Mouse (Mus musculus) hindbrain, embryonic 10.5 days (tissue): ENCODE measurements around the gene Hoxa13. TPM values are rescaled to one million over a fixed set of nuclear protein-coding genes. Genes with fewer than 3 reads are reported as not detected.
A peak's percentile ranks its signal among the peaks of the same experiment; 100 is the strongest.

Experiments used
- DNase-seq: peaks from one replicate; pipeline ENCODE4 v3.0.0-alpha.2; 2017; ENCODE audit warnings: low spot score
- H3K27ac ChIP-seq: fragments of 300-500 bp; sonication (generic); 2 replicates; pipeline ENCODE4 v1.5.1; 2016; ENCODE audit warnings: mild to moderate bottlenecking, moderate library complexity
- H3K27me3 ChIP-seq: fragments of 300-500 bp; sonication (generic); 2 replicates; pipeline ENCODE4 v1.6.1; 2016; ENCODE audit warnings: mild to moderate bottlenecking; ENCODE audit not compliant: poor library complexity, insufficient read depth, severe bottlenecking
- H3K36me3 ChIP-seq: fragments of 300-500 bp; sonication (generic); 2 replicates; pipeline ENCODE4 v1.6.1; 2016; ENCODE audit warnings: mild to moderate bottlenecking, moderate library complexity
- H3K4me1 ChIP-seq: fragments of 300-500 bp; sonication (generic); replicated peaks from 2 replicates; pipeline ENCODE4 v1.6.1; 2016; ENCODE audit warnings: mild to moderate bottlenecking
- H3K4me3 ChIP-seq: fragments of 300-500 bp; sonication (generic); 2 replicates; pipeline ENCODE4 v1.5.1; 2016; ENCODE audit warnings: mild to moderate bottlenecking, moderate library complexity
- H3K9me3 ChIP-seq: fragments of 300-500 bp; sonication (generic); 2 replicates; pipeline ENCODE4 v1.6.1; 2016; ENCODE audit warnings: mild to moderate bottlenecking, moderate library complexity
- WGBS: fragments of 180-500 bp; shearing (Covaris S2); methylation state at CpG from one replicate; pipeline ENCODE4 v1.1.7; 2016; 5-methylcytosine and 5-hydroxymethylcytosine counted together
- polyA plus RNA-seq: library from polyadenylated mRNA; unstranded; fragments of >200 nt; fragmentation: Nextera tagmentation; extraction: Ambion mirVana; gene quantifications from 2 replicates; pipeline ENCODE4 v1.2.1, GENCODE M21; 2016

The Hoxa13 gene
- not detected in 2 replicates for polyA plus RNA-seq

GRCm38 (mm10) chr6:52260654-52261575, at the start of gene Hoxa13:
Gene Hoxa13 (minus strand): TSS chr6:52260880.
- H3K36me3 ChIP-seq, result no peaks in the 10 kb centered on the region
- peaks cover 15% of the 10 kb centered on the region for H3K4me1 ChIP-seq
- H3K9me3 ChIP-seq, result no peaks in the 10 kb centered on the region
- no peak within 1 kb of the TSS for H3K27ac ChIP-seq
- H3K27me3 ChIP-seq, result peaks cover 100% of the 10 kb centered on the region
- under 1% methylated on average over 37 of the region's 72 CpGs for WGBS
- peak within 1 kb of the TSS; percentile 45 for H3K4me3 ChIP-seq
- DNase-seq, result peak; percentile 70

GRCm38 (mm10) chr6:52310366-52310765, 49.7 kb upstream of the Hoxa13 start:
- Histone ChIP-seq H3K4me3 (peak overlapping the region; percentile 36), H3K4me1 (peaks cover 18% of the 10 kb centered on the region), H3K9me3 (no peaks in the 10 kb centered on the region), H3K36me3 (no peaks in the 10 kb centered on the region), H3K27ac (no peak overlapping the region; the same call in 1 of the 2 replicates), H3K27me3 (peaks cover 100% of the 10 kb centered on the region)
- peak; percentile 49 for DNase-seq
- under 1% methylated on average over 24 of the region's 24 CpGs for WGBS

GRCm38 (mm10) chr6:52309766-52310165, 49.1 kb upstream of the Hoxa13 start:
- peak overlapping the region; percentile 36; the same call in 1 of the 2 replicates for H3K4me3 ChIP-seq
- H3K27ac ChIP-seq, result no peak overlapping the region
- H3K4me1 ChIP-seq, result peaks cover 18% of the 10 kb centered on the region
- DNase-seq, result peak; percentile 25
- peaks cover 100% of the 10 kb centered on the region for H3K27me3 ChIP-seq
- WGBS, result 8% methylated on average over 10 of the region's 10 CpGs
- no peaks in the 10 kb centered on the region for H3K9me3 ChIP-seq
- H3K36me3 ChIP-seq, result no peaks in the 10 kb centered on the region

DNA sequence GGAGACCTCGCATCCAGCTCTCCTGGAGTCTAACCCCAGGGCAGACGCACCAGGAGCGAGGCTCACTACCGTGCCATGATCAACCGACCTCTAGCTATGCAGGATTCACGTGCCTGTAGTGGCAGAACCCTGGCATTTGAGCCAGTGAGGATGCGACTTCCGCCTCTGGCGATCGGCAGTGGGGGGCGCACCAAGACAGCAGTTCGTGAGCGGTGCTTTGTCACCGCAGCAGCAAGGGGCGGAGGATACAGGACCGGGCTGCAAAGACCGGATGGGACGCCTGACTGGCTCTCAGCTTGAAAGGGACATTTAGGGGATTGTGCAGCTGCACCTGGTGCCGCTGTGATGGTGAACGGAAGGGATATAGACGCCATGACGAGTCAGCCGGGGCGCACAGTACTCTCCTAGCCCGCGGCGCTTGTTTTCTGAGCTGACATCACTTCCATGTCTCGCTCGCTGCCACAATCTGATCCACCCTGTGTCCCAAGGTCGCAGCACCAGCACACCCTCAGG, 45.3 kb upstream of the Hoxa13 start:
- under 1% methylated on average over 30 of the region's 30 CpGs for WGBS
- no peaks in the 10 kb centered on the region for H3K9me3 ChIP-seq
- peaks cover 11% of the 10 kb centered on the region for H3K4me1 ChIP-seq
- peaks cover 95% of the 10 kb centered on the region for H3K27me3 ChIP-seq
- H3K27ac ChIP-seq, result peak overlapping the region; percentile 6; the same call in 1 of the 2 replicates
- DNase-seq, result peak; percentile 79
- no peaks in the 10 kb centered on the region for H3K36me3 ChIP-seq
- peak overlapping the region; percentile 48 for H3K4me3 ChIP-seq

- no peak overlapping the region for H3K4me3 ChIP-seq
- no peaks in the 10 kb centered on the region for H3K36me3 ChIP-seq
- no peak overlapping the region for H3K27ac ChIP-seq
- H3K9me3 ChIP-seq, result no peaks in the 10 kb centered on the region
- peaks cover 11% of the 10 kb centered on the region for H3K4me1 ChIP-seq
- no peak for DNase-seq
- H3K27me3 ChIP-seq, result peaks cover 82% of the 10 kb centered on the region
- 63% methylated on average over 3 of the region's 3 CpGs for WGBS
Observed at GRCm38 (mm10) chr6:52303426-52303825, 42.7 kb upstream of the Hoxa13 start.

- Histone ChIP-seq H3K4me1 (peaks cover 3% of the 10 kb centered on the region), H3K36me3 (no peaks in the 10 kb centered on the region), H3K9me3 (no peaks in the 10 kb centered on the region), H3K27ac (no peak overlapping the region), H3K4me3 (no peak overlapping the region), H3K27me3 (peaks cover 81% of the 10 kb centered on the region)
- DNase-seq, result no peak
- WGBS, result 83% methylated on average over 4 of the region's 4 CpGs
Observed at GRCm38 (mm10) chr6:52300806-52301205, 40.1 kb upstream of the Hoxa13 start.

- Histone ChIP-seq H3K9me3 (no peaks in the 10 kb centered on the region), H3K4me1 (no peaks in the 10 kb centered on the region), H3K27ac (no peak overlapping the region), H3K36me3 (no peaks in the 10 kb centered on the region), H3K4me3 (no peak overlapping the region), H3K27me3 (peaks cover 77% of the 10 kb centered on the region)
- WGBS, result 82% methylated on average over 4 of the region's 4 CpGs
- no peak for DNase-seq
Observed at GRCm38 (mm10) chr6:52298511-52298910, 37.8 kb upstream of the Hoxa13 start.

GRCm38 (mm10) chr6:52294616-52295015, 33.9 kb upstream of the Hoxa13 start:
- peaks cover 84% of the 10 kb centered on the region for H3K27me3 ChIP-seq
- no peaks in the 10 kb centered on the region for H3K36me3 ChIP-seq
- no peak overlapping the region for H3K4me3 ChIP-seq
- WGBS, result 81% methylated on average over 6 of the region's 6 CpGs
- H3K9me3 ChIP-seq, result no peaks in the 10 kb centered on the region
- peaks cover 6% of the 10 kb centered on the region for H3K4me1 ChIP-seq
- H3K27ac ChIP-seq, result no peak overlapping the region
- no peak for DNase-seq

GRCm38 (mm10) chr6:52292328-52292727, 31.6 kb upstream of the Hoxa13 start:
- Histone ChIP-seq H3K27ac (no peak overlapping the region), H3K9me3 (no peaks in the 10 kb centered on the region), H3K27me3 (peaks cover 89% of the 10 kb centered on the region), H3K4me3 (no peak overlapping the region), H3K36me3 (no peaks in the 10 kb centered on the region), H3K4me1 (peaks cover 6% of the 10 kb centered on the region)
- 55% methylated on average over 7 of the region's 7 CpGs for WGBS
- no peak for DNase-seq

DNA sequence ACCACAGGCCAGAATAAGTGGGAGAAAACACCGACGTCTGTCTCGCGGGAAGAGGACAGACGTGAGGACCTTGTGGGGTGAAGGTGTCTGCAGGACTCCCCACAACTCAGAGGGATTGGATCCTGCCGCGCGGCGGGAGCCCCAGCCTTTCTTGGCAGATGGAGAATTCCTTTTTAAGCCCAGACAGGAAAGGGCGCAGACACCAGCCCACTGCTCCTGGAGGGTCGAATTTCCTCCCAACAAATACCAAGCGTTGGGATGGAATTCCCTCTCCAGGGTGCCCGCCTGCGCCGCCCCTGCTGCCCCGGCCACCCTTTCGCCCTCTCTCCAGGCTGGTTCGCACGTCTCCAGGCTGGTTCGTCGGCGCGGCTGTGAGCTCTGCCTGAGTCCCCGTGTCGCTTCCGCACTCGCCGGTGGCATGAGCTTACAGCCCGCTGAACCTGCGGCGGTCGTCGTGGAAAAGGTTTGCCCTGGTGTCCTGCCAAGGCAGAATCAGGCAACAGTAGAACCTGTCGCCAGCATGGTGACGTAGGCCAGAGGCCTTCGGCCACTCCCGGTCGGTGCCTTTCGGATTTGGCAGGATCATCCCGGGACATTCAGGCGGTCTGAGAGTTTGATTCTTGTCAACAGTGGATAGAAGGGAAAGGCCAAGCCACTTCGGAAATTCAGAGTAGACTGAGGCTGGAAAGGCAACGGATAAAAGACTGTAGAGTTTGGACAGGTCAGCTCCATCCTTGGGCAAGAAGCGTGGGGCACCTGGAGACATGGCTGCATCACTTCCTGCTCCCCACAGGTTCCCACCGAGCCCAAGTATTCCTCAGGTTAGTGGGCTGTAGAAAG, 30.6 kb upstream of the Hoxa13 start:
- no peaks in the 10 kb centered on the region for H3K9me3 ChIP-seq
- DNase-seq, result peak; percentile 64
- peaks cover 87% of the 10 kb centered on the region for H3K27me3 ChIP-seq
- WGBS, result 2% methylated on average over 45 of the region's 45 CpGs
- H3K36me3 ChIP-seq, result no peaks in the 10 kb centered on the region
- no peak overlapping the region for H3K27ac ChIP-seq
- peaks cover 6% of the 10 kb centered on the region for H3K4me1 ChIP-seq
- H3K4me3 ChIP-seq, result peak overlapping the region; percentile 34

GRCm38 (mm10) chr6:52290186-52290585, 29.5 kb upstream of the Hoxa13 start:
- 19% methylated on average over 12 of the region's 12 CpGs for WGBS

GRCm38 (mm10) chr6:52283896-52284295, 23.2 kb upstream of the Hoxa13 start:
- Histone ChIP-seq H3K4me1 (no peaks in the 10 kb centered on the region), H3K27ac (no peak overlapping the region), H3K36me3 (no peaks in the 10 kb centered on the region), H3K27me3 (peaks cover 76% of the 10 kb centered on the region), H3K9me3 (no peaks in the 10 kb centered on the region), H3K4me3 (no peak overlapping the region)
- 83% methylated on average over 5 of the region's 5 CpGs for WGBS
- DNase-seq, result no peak

More at GRCm38 (mm10) chr6:52290186-52290585, 29.5 kb upstream of the Hoxa13 start:
- no peak overlapping the region for H3K4me3 ChIP-seq
- peaks cover 6% of the 10 kb centered on the region for H3K4me1 ChIP-seq
- peaks cover 88% of the 10 kb centered on the region for H3K27me3 ChIP-seq
- H3K27ac ChIP-seq, result no peak overlapping the region
- peak; percentile 13 for DNase-seq
- H3K36me3 ChIP-seq, result no peaks in the 10 kb centered on the region
- no peaks in the 10 kb centered on the region for H3K9me3 ChIP-seq
